Mouse (Mus musculus) retina, adult 2 months (tissue): Measurements from ENCODE around the gene AL607142.1.
A peak's percentile ranks its signal among the peaks of the same experiment; 100 is the strongest.

Experiments
- DNase-seq: peaks from one replicate; pipeline ENCODE4 v3.0.0-alpha.2; 2012; ENCODE audit warnings: low read depth, low spot score

Gene AL607142.1

GRCm38 (mm10) chr4:120104599-120104998 lies 39.8 kb downstream of the AL607142.1 start:
- DNase-seq: no peak

GRCm38 (mm10) chr4:120106362-120106761 lies 41.6 kb downstream of the AL607142.1 start:
- DNase-seq: no peak

GRCm38 (mm10) chr4:120107787-120108186 lies 43.0 kb downstream of the AL607142.1 start:
- DNase-seq: no peak

- DNase-seq: no peak
Measured at GRCm38 (mm10) chr4:120115516-120115915, 50.7 kb downstream of the AL607142.1 start.

- no peak for DNase-seq
Measured at GRCm38 (mm10) chr4:120116312-120116711, 51.5 kb downstream of the AL607142.1 start.

DNA sequence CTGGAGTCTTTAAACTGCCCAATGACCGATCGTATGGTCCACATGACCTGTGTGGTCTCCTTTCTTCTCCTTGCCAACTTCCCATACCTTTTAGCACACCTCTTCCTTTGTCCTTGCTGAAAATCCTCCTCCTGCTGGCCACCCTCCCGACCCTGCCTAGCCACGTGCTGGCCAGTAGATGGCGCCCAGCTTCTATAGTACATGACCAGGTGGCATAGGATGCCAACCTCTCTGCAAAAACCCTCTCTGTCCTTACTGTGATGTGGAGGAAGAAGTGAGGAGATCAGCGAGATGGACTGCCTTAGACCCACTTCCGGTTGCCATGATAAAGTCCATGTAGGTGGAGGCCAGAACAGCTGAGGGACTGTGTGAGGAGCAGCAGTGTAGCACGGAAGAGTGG lies 55.5 kb downstream of the AL607142.1 start:
- DNase-seq: peak; percentile 29

DNA sequence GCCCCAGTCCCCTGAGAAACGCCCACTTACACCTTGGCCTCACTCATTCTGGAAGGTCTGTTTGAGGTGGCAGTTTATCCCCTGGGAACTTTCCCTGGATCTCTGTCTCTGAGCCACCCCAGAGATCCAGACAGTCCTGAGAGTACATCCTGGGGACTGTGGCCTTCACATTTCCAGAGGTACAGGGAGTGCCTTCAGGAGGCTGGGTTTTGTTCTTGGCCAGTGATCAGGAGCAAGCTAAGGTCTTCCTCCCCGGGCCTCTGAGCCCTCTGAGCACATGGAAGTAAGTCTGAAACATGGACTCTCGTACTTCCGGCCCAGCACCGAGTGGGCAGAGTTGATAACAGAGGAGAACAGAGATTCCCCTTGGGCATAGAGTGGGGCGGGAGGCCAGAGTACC lies 59.9 kb downstream of the AL607142.1 start:
- no peak for DNase-seq

- DNase-seq: no peak
Measured at GRCm38 (mm10) chr4:120126047-120126446, 61.3 kb downstream of the AL607142.1 start.

DNA sequence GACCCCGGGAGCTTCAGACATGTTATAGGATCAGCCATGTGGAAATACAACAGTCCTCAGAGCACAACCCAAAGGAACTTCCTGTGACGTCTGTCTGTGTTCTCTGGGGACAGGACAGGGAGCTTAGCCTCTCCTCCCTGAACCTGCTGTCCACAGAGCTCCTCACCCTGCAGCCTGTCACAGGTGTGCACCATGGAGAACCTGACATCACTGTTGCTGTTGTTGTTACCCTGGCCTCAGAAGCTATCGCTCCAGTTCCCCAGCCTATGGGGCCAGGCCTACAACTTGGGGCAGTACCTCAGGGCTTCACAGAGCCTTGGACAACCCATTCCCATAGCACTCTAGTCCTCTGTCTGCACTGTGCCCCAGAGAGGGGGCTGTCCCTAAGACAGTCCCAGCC lies 62.5 kb downstream of the AL607142.1 start:
- no peak for DNase-seq

- no peak for DNase-seq
Measured at GRCm38 (mm10) chr4:120128033-120128432, 63.2 kb downstream of the AL607142.1 start.

DNA sequence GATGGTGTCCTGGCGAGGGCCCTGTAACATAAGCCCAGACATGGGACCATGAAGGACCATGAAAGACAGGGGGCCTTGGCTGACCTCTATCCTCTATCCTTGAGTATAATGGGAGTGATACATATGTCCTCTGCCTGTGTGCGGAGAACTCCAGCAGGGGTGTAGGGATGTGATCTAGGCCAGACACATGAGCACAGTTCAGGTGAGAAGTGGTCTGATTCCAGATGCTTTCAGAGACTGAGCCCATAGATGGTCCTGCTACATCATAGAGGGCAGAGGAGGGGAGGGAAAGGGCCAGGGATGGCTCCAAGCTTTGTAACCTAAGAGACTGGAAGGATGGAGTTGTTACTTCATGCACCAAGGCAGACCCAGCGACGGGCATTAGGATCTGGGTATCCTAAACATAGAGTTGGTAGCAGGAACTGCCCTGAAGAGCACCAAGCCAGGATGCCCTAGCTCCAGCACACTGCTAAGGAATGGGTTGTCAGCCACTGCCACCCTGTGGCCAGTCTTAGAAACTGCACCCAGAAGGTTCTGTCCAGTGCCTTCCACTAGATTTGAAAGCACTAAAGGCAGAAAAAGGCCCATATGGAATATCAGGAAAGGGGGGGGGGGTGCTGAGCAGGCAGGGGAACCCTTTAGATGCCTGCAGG lies 64.6 kb downstream of the AL607142.1 start:
- no peak for DNase-seq

DNA sequence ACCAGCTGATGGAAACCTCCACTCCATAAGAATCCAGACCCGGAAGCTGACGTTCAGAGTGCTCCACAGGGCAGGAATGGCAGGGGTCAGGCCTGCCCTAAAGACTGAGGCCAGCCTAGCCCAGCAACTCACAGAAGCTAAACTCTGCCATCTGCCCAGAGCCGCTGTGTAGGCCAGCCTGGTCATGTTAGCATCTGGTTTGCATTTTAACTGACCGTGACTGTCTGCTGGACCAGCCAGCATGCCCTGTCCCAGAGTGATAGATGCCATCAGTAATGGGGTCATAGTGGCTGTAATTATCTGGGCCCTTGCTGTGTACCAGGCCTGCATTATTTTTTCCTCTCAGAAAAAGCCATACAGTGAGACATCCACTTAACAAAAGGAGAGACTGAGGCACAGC lies 66.1 kb downstream of the AL607142.1 start:
- no peak for DNase-seq

GRCm38 (mm10) chr4:120131441-120132220 lies 66.8 kb downstream of the AL607142.1 start:
- DNase-seq: no peak

DNA sequence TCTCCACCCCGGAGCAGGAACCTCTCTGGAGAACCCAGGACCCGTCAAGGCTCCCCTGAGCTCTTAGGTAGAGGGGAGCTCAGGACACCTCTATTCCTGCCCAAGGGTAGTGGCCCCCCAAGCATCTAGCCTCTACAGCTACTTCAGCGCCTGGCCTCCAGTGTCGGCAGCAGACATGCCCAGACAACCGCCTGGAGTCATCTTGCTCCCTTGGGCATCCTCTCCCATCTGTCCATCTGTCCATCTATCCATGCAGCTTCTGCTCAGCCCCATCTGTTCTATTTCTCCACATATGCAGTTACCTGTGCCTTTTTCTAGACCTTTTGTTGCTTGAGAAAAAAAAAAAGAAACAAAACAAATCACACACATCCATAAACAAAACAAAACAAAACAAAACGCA lies 69.4 kb downstream of the AL607142.1 start:
- no peak for DNase-seq

DNA sequence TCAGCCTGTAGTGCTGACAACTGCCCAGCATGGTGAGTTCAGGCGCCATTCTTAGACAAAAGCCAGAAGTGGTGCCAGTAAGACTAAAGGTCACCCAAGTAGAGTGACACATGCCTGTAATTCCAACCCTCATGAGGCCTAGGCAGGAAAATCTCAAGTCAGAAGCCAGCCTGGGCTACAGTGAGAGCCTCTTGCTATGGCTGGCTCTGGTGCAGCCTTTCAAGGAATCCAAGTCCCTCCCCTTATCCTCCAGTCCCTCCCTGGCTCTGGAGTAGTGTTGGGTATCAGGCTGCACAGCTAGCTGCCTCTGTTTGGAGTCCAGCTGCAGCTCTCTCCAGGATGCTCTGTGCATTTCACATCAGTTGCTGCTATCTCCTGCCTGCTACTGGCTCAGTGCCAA lies 77.0 kb downstream of the AL607142.1 start:
- no peak for DNase-seq

DNA sequence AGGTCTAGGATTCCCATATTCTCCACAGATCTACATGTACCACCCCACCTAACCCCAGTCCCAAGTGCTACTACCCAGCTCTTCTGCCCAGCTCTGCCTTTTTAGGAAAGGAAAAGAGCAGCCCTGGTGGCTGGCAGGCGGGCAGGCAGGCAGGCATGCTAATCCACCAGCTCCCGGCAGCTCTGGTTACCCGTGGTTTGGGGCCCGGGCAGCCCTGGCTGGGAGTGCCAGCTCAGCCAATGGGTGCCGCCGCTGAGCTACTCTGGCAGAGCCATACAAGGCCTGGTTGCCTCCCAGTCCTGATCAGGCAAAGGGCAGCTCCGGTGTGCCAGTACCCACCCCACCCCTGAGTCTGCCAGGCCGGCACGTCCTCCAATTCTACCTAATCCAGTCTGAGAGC lies 78.1 kb downstream of the AL607142.1 start:
- no peak for DNase-seq
